Mouse (Mus musculus): ENCODE measurements around the gene Srrm2.
"Not testable (repeated sequence)": the region's sequence is repeated elsewhere in the genome, so short reads cannot be mapped to it uniquely, and the experiment has no call there.

Srrm2 gene

GRCm38 (mm10) chr17:23770493-23770892 is 19.8 kb upstream of the Srrm2 start:
- DNase-seq (ENCODE audit: low spot score in 2 of 2), result no peak

GRCm38 (mm10) chr17:23770896-23771283 is 19.4 kb upstream of the Srrm2 start:
- DNase-seq (ENCODE audit: low spot score in 2 of 2), result no peak

- peak; percentile 96 to 97 for DNase-seq (ENCODE audit: low spot score in 2 of 2)
Measured at GRCm38 (mm10) chr17:23771284-23772218, 18.8 kb upstream of the Srrm2 start, which contains the start of gene Flywch1. Gene Flywch1 (minus strand): TSS chr17:23771602.

- not testable (repeated sequence) for DNase-seq (ENCODE audit: low spot score in 2 of 2)
Measured at GRCm38 (mm10) chr17:23772219-23772556, 18.1 kb upstream of the Srrm2 start.

- no peak for DNase-seq (ENCODE audit: low spot score in 2 of 2)
Measured at GRCm38 (mm10) chr17:23773676-23774075, 16.7 kb upstream of the Srrm2 start.

- DNase-seq (ENCODE audit: low spot score in 2 of 2), result peak; percentile 82 to 91
Measured at GRCm38 (mm10) chr17:23774090-23774489, 16.2 kb upstream of the Srrm2 start.

- no peak for DNase-seq (ENCODE audit: low spot score in 2 of 2)
Measured at GRCm38 (mm10) chr17:23776216-23776615, 14.1 kb upstream of the Srrm2 start.

GRCm38 (mm10) chr17:23777141-23777540 is 13.2 kb upstream of the Srrm2 start:
- DNase-seq (ENCODE audit: low spot score in 2 of 2), result no peak

- no peak for DNase-seq (ENCODE audit: low spot score in 2 of 2)
Measured at GRCm38 (mm10) chr17:23778447-23778846, 11.9 kb upstream of the Srrm2 start.

- no peak for DNase-seq (ENCODE audit: low spot score in 2 of 2)
Measured at GRCm38 (mm10) chr17:23783352-23783751, 7.0 kb upstream of the Srrm2 start.

GRCm38 (mm10) chr17:23785561-23786471 is 4.5 kb upstream of the Srrm2 start, which contains the start of gene Flywch2:
Gene Flywch2 (minus strand): TSS chr17:23786081.
- peak; percentile 74 to 81 for DNase-seq (ENCODE audit: low spot score in 2 of 2)

- DNase-seq (ENCODE audit: low spot score in 2 of 2), result no peak
Measured at GRCm38 (mm10) chr17:23786510-23786931, 3.8 kb upstream of the Srrm2 start.

- no peak for DNase-seq (ENCODE audit: low spot score in 2 of 2)
Measured at GRCm38 (mm10) chr17:23788973-23789372, 1.4 kb upstream of the Srrm2 start.

GRCm38 (mm10) chr17:23789749-23790268 is 523 bp upstream of the Srrm2 start:
- no peak for DNase-seq (ENCODE audit: low spot score in 2 of 2)

GRCm38 (mm10) chr17:23791079-23791357 is 686 bp downstream of the Srrm2 start:
- no peak for DNase-seq (ENCODE audit: low spot score in 2 of 2)

GRCm38 (mm10) chr17:23795323-23795722 is 5.0 kb downstream of the Srrm2 start:
- DNase-seq (ENCODE audit: low spot score in 2 of 2), result no peak

GRCm38 (mm10) chr17:23797316-23797715 is 7.0 kb downstream of the Srrm2 start:
- no peak for DNase-seq (ENCODE audit: low spot score in 2 of 2)

- DNase-seq (ENCODE audit: low spot score in 2 of 2), result no peak
Measured at GRCm38 (mm10) chr17:23801627-23802026, 11.3 kb downstream of the Srrm2 start.

- peak; percentile 94 to 95 for DNase-seq (ENCODE audit: low spot score in 2 of 2)
Measured at GRCm38 (mm10) chr17:23802746-23803365, 12.5 kb downstream of the Srrm2 start.

GRCm38 (mm10) chr17:23803366-23804041 is 13.2 kb downstream of the Srrm2 start:
- DNase-seq (ENCODE audit: low spot score in 2 of 2), result peak; percentile 85 to 94

- no peak for DNase-seq (ENCODE audit: low spot score in 2 of 2)
Measured at GRCm38 (mm10) chr17:23804426-23805085, 14.2 kb downstream of the Srrm2 start.

Data from spleen, postnatal 4 days (tissue).